Mouse (Mus musculus) adrenal gland, postnatal 36 days (tissue): ENCODE measurements around the gene Zfp653. TPM values are rescaled to one million over a fixed set of nuclear protein-coding genes. Genes with fewer than 3 reads are reported as not detected.
A peak's percentile ranks its signal among the peaks of the same experiment; 100 is the strongest.
"Not testable (repeated sequence)": the region's sequence is repeated elsewhere in the genome, so short reads cannot be mapped to it uniquely, and the experiment has no call there.

ENCODE experiments used
- DNase-seq, 2 experiments: peaks; one replicate each; pipeline ENCODE4 v3.0.0; 2021; ENCODE audit warnings: mixed read lengths in 1 of 2
- long read RNA-seq, 2 experiments: library from polyadenylated mRNA; stranded (forward); transcript quantifications; one replicate each; pipeline ENCODE4 v2.0.0; 2021; ENCODE audit warnings: borderline sequencing depth in 2 of 2
- total RNA-seq, 2 experiments: library from RNA; stranded (reverse); gene quantifications; 2 replicates each; pipeline ENCODE4 v1.2.3; 2021

Gene Zfp653
- total RNA-seq: 10 to 100 TPM; 10.2 to 10.3 TPM
- long read RNA-seq, experiment 1, transcript Zfp653-201 (9 exons, 2,108 nt): major isoform, 6 of 21 reads
- long read RNA-seq, experiment 1, transcript Zfp653-202 (9 exons, 1,888 nt): minor isoform, 5 of 21 reads
- long read RNA-seq, experiment 1, partial matches to known transcripts: 3 of 21 reads
- long read RNA-seq, experiment 1, other reads (novel, unspliced or antisense): 5 of 21 reads
- long read RNA-seq, experiment 2, partial matches to known transcripts: 0 of 9 reads
- long read RNA-seq, experiment 2, other reads (novel, unspliced or antisense): 4 of 9 reads

- peak; percentile 97 to 98 for DNase-seq
Observed at GRCm38 (mm10) chr9:22070791-22071573, at the start of gene Zfp653, which contains the start of gene Gm49318. Gene Zfp653, minus strand, starts transcription at chr9:22071376. Gene Gm49318, minus strand, starts transcription at chr9:22071259.

- peak; percentile 42 to 62 for DNase-seq
Observed at GRCm38 (mm10) chr9:22119543-22119942, 48.4 kb upstream of the Zfp653 start.

- DNase-seq: peak; percentile 45 to 67
Observed at GRCm38 (mm10) chr9:22117754-22118456, 46.7 kb upstream of the Zfp653 start.

- peak; percentile 94 for DNase-seq
Observed at GRCm38 (mm10) chr9:22116740-22117426, 45.7 kb upstream of the Zfp653 start, which contains the start of gene Elof1. Gene Elof1, minus strand, starts transcription at chr9:22117172.

DNA sequence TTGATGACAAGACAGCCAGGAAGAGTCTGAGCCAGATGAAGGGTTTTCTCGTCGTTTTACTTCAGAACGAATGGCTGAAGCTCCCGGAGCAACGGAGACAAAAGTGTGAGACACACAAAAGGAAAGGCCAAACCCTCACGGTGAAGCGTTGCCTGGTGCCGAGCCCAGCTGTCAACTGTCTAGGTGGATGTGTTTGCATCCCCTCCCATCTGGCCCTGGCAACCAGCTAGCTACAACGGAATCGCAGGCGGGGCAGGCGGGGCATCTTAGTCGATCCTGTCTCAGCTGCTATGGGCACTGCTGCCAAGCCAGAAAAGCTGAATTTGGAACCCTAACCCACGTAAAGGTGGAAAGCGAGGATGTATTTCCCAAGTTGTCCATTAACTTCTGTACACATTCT, 44.9 kb upstream of the Zfp653 start:
- no peak for DNase-seq

DNA sequence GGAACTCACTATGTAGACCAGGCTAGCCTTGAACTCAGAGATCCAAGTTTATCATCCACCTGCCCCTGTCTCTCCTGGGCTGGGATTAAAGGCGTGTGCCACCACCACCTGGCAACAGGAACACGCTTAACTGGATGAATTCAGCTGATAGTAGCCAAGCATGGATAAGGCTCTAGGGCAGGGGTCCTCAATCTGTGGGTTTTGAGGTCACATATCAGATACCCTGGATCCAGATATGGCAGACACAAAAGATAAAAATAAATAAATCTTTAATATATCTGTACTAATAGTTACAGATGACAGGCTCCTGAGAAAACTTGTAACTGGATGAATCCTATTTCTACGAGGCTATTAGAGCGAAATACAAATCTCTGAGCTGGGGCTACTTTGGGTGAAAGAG, 44.5 kb upstream of the Zfp653 start:
- no peak for DNase-seq

DNA sequence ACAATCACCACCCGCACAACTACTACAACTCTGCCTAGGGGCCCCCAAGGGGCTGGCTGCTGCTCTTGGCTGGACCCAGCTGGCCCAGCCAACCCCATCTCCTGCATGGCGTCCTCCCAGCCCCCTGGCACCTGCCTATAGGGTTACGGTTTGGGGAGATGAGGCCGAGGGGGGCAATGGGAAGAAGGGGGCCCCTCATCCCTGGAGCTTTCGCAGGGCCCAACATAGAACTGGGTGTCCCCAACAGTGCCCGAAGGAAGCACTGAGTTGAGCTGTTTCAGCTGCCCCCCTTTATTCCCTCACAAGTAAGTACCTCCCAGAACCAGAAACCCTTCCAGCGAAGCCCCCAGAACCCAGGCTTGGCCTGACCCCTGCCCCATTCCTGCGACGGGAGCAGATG, 37.0 kb upstream of the Zfp653 start:
- no peak for DNase-seq

- no peak for DNase-seq
Observed at GRCm38 (mm10) chr9:22099922-22100321, 28.7 kb upstream of the Zfp653 start.

DNA sequence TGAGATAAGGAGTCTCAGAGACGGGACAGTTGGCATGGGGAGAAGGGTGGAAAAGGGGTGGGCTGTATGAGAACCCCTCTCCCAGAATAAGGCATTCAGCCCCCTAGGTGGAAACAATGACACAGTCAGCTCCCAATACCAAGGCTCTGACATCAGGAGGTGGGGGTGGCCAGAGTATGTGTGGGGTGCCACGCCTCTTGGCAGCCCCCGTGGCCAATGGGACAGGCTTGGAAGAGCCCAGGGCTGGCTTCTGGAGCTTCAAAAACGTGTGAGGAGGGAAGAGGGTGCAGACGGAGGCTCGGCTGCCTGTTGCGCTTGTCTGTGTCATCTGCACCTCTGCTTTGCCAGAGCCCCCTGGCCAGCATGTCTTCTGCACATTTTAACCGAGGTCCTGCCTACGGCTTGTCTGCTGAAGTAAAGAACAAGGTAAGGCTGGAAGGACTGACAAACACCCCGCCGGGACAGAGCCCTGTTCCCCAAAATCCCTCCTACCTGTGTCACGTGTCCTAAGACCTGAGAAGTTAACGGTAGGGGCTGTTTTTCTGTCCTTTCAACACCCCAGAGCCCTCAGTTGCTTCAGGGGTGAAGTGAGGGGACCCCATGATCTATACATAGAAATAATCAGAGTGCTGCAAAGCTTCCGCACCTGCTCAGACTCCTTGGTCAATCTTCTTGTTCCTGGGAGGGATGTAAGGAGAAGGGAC, 28.0 kb upstream of the Zfp653 start, which contains the start of gene Cnn1:
Cnn1 (plus strand) TSS at position 224 of the 704 bp plus-strand sequence.
- DNase-seq: peak; percentile 26 to 29

DNA sequence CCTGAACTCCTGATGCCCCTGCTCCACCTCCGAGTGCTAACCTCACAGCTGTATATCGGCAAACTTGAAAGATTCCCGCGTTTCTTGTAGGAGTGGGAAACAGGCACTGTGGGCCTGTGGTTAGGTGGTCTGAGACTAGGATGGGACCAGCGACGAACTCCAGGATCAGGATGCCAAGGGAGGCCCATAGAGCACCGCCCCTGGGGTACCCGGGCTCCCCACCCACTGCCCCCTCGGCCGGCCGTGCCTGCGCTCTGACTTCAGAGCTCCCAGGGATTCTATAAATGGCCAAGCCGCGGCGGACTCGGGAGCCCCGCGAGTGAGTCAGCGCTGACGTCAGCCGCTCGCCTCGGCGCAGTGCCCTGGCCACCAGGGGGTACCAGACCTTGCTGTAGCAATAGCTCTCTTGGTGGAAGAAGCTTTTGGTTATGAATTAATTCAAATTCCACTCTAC, 24.7 kb upstream of the Zfp653 start:
- DNase-seq: peak; percentile 94

DNA sequence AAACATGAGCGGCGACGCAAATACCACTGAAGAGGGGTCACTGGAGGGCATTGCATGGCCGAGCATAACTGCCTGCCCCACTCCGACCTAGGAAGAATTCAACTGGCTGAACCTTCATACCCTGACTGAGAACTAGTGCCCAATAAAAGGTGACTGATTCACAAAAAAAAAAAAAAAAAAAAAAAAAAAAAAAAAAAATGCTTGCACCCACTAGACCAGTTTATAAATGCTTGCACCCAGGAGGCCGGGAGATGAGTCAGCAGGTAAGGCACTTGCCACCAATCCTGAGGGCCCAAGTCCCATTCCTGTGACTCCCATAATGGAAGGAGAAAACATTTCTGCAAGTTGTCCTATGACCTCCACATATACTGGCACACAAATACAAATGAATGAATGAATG, 21.6 kb upstream of the Zfp653 start:
- no peak for DNase-seq

- peak; percentile 67 to 69 for DNase-seq
Observed at GRCm38 (mm10) chr9:22089986-22090385, 18.8 kb upstream of the Zfp653 start.

DNA sequence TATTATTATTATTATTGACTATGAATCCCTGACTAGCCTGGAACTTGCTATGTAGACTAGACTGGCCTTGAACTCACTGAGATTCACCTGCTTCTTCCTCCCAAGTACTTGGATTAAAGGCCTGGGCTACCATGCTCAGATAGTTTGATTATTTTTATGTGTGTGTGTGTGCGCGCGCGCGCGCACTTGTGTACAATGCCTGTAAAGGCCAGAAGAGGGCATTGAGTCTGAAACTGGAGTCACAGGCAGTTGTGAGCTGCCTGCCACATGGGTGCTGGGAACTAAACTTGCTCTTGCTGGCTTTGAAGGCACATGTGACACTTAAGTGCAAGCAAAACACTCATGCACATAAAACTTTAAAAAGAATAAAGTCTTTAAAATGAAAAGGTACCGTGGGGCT, 18.1 kb upstream of the Zfp653 start:
- no peak for DNase-seq

- no peak for DNase-seq
Observed at GRCm38 (mm10) chr9:22087034-22087618, 15.9 kb upstream of the Zfp653 start.

- no peak for DNase-seq
Observed at GRCm38 (mm10) chr9:22086012-22086411, 14.8 kb upstream of the Zfp653 start.

- DNase-seq: peak; percentile 90 to 92
Observed at GRCm38 (mm10) chr9:22085022-22085834, 14.1 kb upstream of the Zfp653 start, which contains the start of gene Ecsit. Gene Ecsit, minus strand, starts transcription at chr9:22085438.

DNA sequence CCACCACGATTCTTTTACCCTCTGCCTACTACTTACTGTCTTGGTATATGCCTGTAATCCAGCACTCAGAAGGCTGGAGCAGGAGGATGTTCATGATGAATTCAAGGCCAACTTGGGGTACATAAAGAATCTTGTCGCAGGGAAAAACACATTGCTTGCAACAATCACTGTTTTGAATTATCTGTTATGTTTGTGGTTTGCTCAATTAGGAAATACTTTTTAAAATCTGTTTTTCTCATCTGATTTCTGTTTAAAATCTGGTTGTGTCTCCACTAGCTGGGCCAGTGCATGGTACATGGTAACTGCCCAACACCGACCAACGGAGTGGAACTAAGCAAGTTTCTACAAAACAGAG, 13.5 kb upstream of the Zfp653 start:
- no peak for DNase-seq

GRCm38 (mm10) chr9:22076223-22076622, 5.0 kb upstream of the Zfp653 start:
- no peak for DNase-seq

- not testable (repeated sequence) for DNase-seq
Observed at GRCm38 (mm10) chr9:22075778-22076177, 4.6 kb upstream of the Zfp653 start.

DNA sequence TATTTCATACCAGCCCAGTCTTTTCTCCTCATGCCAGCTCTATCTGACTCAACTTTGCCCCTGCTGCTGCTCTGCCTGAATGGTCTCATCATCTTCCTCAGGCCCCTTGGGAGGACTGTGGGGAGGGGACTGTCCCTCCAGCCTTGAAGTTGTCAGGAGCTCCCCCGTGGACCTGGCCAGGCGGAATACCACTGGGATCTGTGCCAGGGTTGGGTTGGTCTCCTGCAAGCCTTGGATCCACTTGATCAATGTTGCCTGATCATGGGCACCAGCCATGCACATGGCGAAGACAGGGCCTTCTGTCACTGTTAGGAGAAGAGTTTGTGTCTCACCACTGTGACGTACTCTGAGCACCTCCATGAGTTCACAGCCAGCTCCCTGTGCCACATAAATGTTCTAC, 1.1 kb upstream of the Zfp653 start:
- DNase-seq: no peak
